Comparison of ENCODE assay signal across 8 mouse cellular contexts in the genomic region with DNA sequence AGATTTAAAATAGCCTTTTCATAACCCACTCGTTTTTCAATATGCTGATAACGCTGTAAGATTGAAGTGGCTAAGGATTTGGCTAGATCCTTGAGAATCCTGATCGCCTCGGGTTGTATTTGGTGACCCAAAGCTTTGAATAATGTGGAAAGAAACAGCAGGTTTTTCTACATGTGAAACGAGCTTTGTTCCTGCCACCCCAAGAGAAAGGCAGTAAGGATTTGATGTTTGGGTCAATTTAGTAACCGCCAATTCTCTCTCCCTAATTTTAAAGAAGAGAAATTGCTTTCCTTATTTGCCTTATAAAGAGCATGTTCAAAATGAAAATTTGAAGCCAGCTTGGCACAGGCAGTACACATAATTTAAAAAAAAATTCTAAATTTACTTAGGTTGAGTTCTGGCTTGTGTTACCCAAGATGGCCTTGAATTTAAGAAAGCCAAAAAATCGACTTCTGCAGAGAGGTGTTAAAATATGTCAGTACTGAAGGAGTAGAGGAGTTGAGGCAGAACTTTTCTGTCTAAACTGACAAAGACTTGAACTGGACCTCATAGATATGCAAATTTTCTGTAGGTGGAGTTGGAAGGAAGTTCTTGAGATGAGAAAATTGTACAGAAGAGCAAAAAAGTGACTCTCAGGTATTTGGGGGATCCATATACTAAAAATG. TPM values are rescaled to one million over a fixed set of nuclear protein-coding genes. Genes with fewer than 3 reads are reported as not detected.
A peak's percentile ranks its signal among the peaks of the same experiment; 100 is the strongest.
DNase-seq lines count a peak whose midpoint lies in the region; ATAC-seq and TF ChIP-seq lines count a peak whose summit lies in the region.

No protein-coding gene starts in this region.

- intact Hi-C loops in heart, postnatal 36 days (cut with DNase I), result no loop called here

- 4% methylated on average over 7 of the region's 7 CpGs for WGBS in heart, embryonic 13.5 days
- 5% methylated on average over 7 of the region's 7 CpGs for WGBS in forebrain, embryonic 13.5 days
- 1% methylated on average over 7 of the region's 7 CpGs for WGBS in liver, postnatal 0 days (ENCODE audit: insufficient replicate concordance)

- H3K27me3 ChIP-seq in heart, embryonic 13.5 days (replicated peaks), result no peaks in the 10 kb centered on the region
- H3K27me3 ChIP-seq in ES-Bruce4 (ENCODE audit: control insufficient read depth, insufficient read depth, low read length, poor library complexity, severe bottlenecking), result no peaks in the 10 kb centered on the region
- no peaks in the 10 kb centered on the region for H3K27me3 ChIP-seq in forebrain, embryonic 13.5 days
- H3K27me3 ChIP-seq in liver, postnatal 0 days (ENCODE audit: insufficient read depth, low read length), result no peaks in the 10 kb centered on the region

- H3K36me3 ChIP-seq in heart, embryonic 13.5 days, result 0 out of 2 replicates have a peak, but pooled peaks cover 5% of the 10 kb centered on the region
- peaks cover 23% of the 10 kb centered on the region for H3K36me3 ChIP-seq in ES-Bruce4 (ENCODE audit: control insufficient read depth, insufficient read depth, low read length, poor library complexity, severe bottlenecking)
- H3K36me3 ChIP-seq in forebrain, embryonic 13.5 days (ENCODE audit: poor library complexity, severe bottlenecking), result 0 out of 2 replicates have a peak, but pooled peaks cover 3% of the 10 kb centered on the region
- no peaks in the 10 kb centered on the region for H3K36me3 ChIP-seq in liver, postnatal 0 days (replicated peaks; ENCODE audit: insufficient read depth, low read length)

- TF ChIP-seq EP300 in ES-Bruce4 (IDR thresholded peaks at IDR 0.05; ENCODE audit: insufficient read depth, low read depth, low read length), result no peak
- no peak for TF ChIP-seq EP300 in liver, postnatal 0 days (IDR thresholded peaks at IDR 0.05; ENCODE audit: low read depth)

- peak overlapping the region; percentile 74 for H3K4me2 ChIP-seq in heart, embryonic 13.5 days
- H3K4me2 ChIP-seq in forebrain, embryonic 13.5 days, result peak overlapping the region; percentile 84
- H3K4me2 ChIP-seq in liver, postnatal 0 days (ENCODE audit: low read depth, low read length), result peak overlapping the region; percentile 73

- TF ChIP-seq POLR2A in ES-Bruce4 (IDR thresholded peaks at IDR 0.05; ENCODE audit: insufficient read depth, low read length), result no peak

- DNase-seq in heart, postnatal 36 days, result no peak
- DNase-seq in liver, postnatal 0 days, result no peak
- DNase-seq in adrenal gland, postnatal 14 days, result no peak
- no peak for DNase-seq in frontal cortex, postnatal 25 days (ENCODE audit: low spot score in 2 of 2)

- TF ChIP-seq CTCF in ES-Bruce4 (IDR thresholded peaks at IDR 0.05; ENCODE audit: low read depth, low read length), result no peak
- TF ChIP-seq CTCF in liver, postnatal 0 days (IDR thresholded peaks at IDR 0.05; ENCODE audit: low read depth), result no peak

- ATAC-seq in heart, embryonic 13.5 days (ENCODE audit: extremely low read depth, insufficient number of reproducible peaks, low FRiP score, low TSS enrichment), result no peak
- ATAC-seq in forebrain, embryonic 13.5 days, result no peak
- ATAC-seq in liver, postnatal 0 days, result no peak
- no peak; the same call in 1 of the 2 replicates for ATAC-seq in erythroid progenitor cell, adult 5-6 weeks (replicated peaks; ENCODE audit: low FRiP score, poor library complexity, severe bottlenecking)

- H3K4me3 ChIP-seq in heart, embryonic 13.5 days, result peak overlapping the region; percentile 97
- H3K4me3 ChIP-seq in ES-Bruce4 (ENCODE audit: low read depth, low read length), result peak overlapping the region; percentile 66
- H3K4me3 ChIP-seq in forebrain, embryonic 13.5 days, result peak overlapping the region; percentile 94
- peak overlapping the region; percentile 95 for H3K4me3 ChIP-seq in liver, postnatal 0 days (ENCODE audit: low read depth, low read length)

- peaks cover 41% of the 10 kb centered on the region for H3K4me1 ChIP-seq in heart, embryonic 13.5 days
- H3K4me1 ChIP-seq in ES-Bruce4 (ENCODE audit: control insufficient read depth, insufficient read depth, low read length), result no peaks in the 10 kb centered on the region
- peaks cover 41% of the 10 kb centered on the region for H3K4me1 ChIP-seq in forebrain, embryonic 13.5 days
- H3K4me1 ChIP-seq in liver, postnatal 0 days (ENCODE audit: insufficient read depth), result peaks cover 26% of the 10 kb centered on the region

- H3K27ac ChIP-seq in heart, embryonic 13.5 days (replicated peaks), result peak overlapping the region; percentile 90
- H3K27ac ChIP-seq in ES-Bruce4 (ENCODE audit: insufficient read depth, low read length), result peak overlapping the region; percentile 14
- H3K27ac ChIP-seq in forebrain, embryonic 13.5 days, result peak overlapping the region; percentile 91
- peak overlapping the region; percentile 85 for H3K27ac ChIP-seq in liver, postnatal 0 days (ENCODE audit: low read depth)

- peak overlapping the region; percentile 90 for H3K9ac ChIP-seq in heart, embryonic 13.5 days
- H3K9ac ChIP-seq in ES-Bruce4 (ENCODE audit: low read depth, poor library complexity, severe bottlenecking), result peak overlapping the region; percentile 71
- peak overlapping the region; percentile 84 for H3K9ac ChIP-seq in forebrain, embryonic 13.5 days
- H3K9ac ChIP-seq in liver, postnatal 0 days (replicated peaks), result peak overlapping the region; percentile 71

- H3K9me3 ChIP-seq in heart, embryonic 13.5 days, result no peaks in the 10 kb centered on the region
- no peaks in the 10 kb centered on the region for H3K9me3 ChIP-seq in ES-Bruce4 (replicated peaks; ENCODE audit: control insufficient read depth, insufficient read depth, low read length, poor library complexity, severe bottlenecking)
- H3K9me3 ChIP-seq in forebrain, embryonic 13.5 days (replicated peaks), result no peaks in the 10 kb centered on the region
- H3K9me3 ChIP-seq in liver, postnatal 0 days (ENCODE audit: low read length), result no peaks in the 10 kb centered on the region

RNA-seq across cellular contexts. Expression of a gene that starts 1.0 kb away (rescaled TPM):
- polyA plus RNA-seq in heart, embryonic 13.5 days (2015; fragmentation: Nextera tagmentation; extraction: Ambion mirVana), result 262 and 285 TPM in 2 replicates
- 100 to 1,000 TPM; 301 to 316 TPM for total RNA-seq in heart, postnatal 36 days (2021)
- polyA plus RNA-seq in ES-Bruce4 (2011; ENCODE audit: insufficient read depth, insufficient read length, low read depth, missing spikeins), result 628 and 681 TPM in 2 replicates
- 243 and 261 TPM in 2 replicates for polyA plus RNA-seq in forebrain, embryonic 13.5 days (2015; fragmentation: Nextera tagmentation; extraction: Ambion mirVana)
- polyA plus RNA-seq in liver, postnatal 0 days (2015; fragmentation: Nextera tagmentation; extraction: Ambion mirVana), result 125 and 130 TPM in 2 replicates
- 347 and 361 TPM in 2 replicates for total RNA-seq in adrenal gland, postnatal 14 days (2021)
- 160 and 173 TPM in 2 replicates for total RNA-seq in erythroid progenitor cell, adult 5-6 weeks (2015; ENCODE audit: low replicate concordance)
- total RNA-seq in erythroid progenitor cell, adult 5-6 weeks (2017; ENCODE audit: low replicate concordance), result 455 and 477 TPM in 2 replicates

RNA-seq across cellular contexts. Expression of a gene that starts 27.8 kb away (rescaled TPM):
- not detected in 2 replicates for polyA plus RNA-seq in heart, embryonic 13.5 days (2015; fragmentation: Nextera tagmentation; extraction: Ambion mirVana)
- not detected for total RNA-seq in heart, postnatal 36 days (2021)
- not detected in 2 replicates for polyA plus RNA-seq in ES-Bruce4 (2011; ENCODE audit: insufficient read depth, insufficient read length, low read depth, missing spikeins)
- 0.25 and 1.1 TPM in 2 replicates for polyA plus RNA-seq in forebrain, embryonic 13.5 days (2015; fragmentation: Nextera tagmentation; extraction: Ambion mirVana)
- 0.21 TPM in 1 of 2 replicates, not detected in the other for polyA plus RNA-seq in liver, postnatal 0 days (2015; fragmentation: Nextera tagmentation; extraction: Ambion mirVana)
- total RNA-seq in adrenal gland, postnatal 14 days (2021), result not detected in 2 replicates
- not detected in 2 replicates for total RNA-seq in erythroid progenitor cell, adult 5-6 weeks (2015; ENCODE audit: low replicate concordance)
- total RNA-seq in erythroid progenitor cell, adult 5-6 weeks (2017; ENCODE audit: low replicate concordance), result not detected in 2 replicates

RNA-seq across cellular contexts. Expression of a gene that starts 34.3 kb away (rescaled TPM):
- polyA plus RNA-seq in heart, embryonic 13.5 days (2015; fragmentation: Nextera tagmentation; extraction: Ambion mirVana), result 2.5 and 2.7 TPM in 2 replicates
- total RNA-seq in heart, postnatal 36 days (2021), result 10 to 100 TPM; 11.5 to 11.8 TPM
- 13.7 and 14.1 TPM in 2 replicates for polyA plus RNA-seq in ES-Bruce4 (2011; ENCODE audit: insufficient read depth, insufficient read length, low read depth, missing spikeins)
- 4.5 and 4.8 TPM in 2 replicates for polyA plus RNA-seq in forebrain, embryonic 13.5 days (2015; fragmentation: Nextera tagmentation; extraction: Ambion mirVana)
- 1.6 TPM in 2 replicates for polyA plus RNA-seq in liver, postnatal 0 days (2015; fragmentation: Nextera tagmentation; extraction: Ambion mirVana)
- total RNA-seq in adrenal gland, postnatal 14 days (2021), result 24.0 and 25.1 TPM in 2 replicates
- 8.0 and 9.0 TPM in 2 replicates for total RNA-seq in erythroid progenitor cell, adult 5-6 weeks (2015; ENCODE audit: low replicate concordance)
- total RNA-seq in erythroid progenitor cell, adult 5-6 weeks (2017; ENCODE audit: low replicate concordance), result 4.5 and 5.1 TPM in 2 replicates

RNA-seq across cellular contexts. Expression of a gene that starts 50.4 kb away (rescaled TPM):
- 232 and 238 TPM in 2 replicates for polyA plus RNA-seq in heart, embryonic 13.5 days (2015; fragmentation: Nextera tagmentation; extraction: Ambion mirVana)
- 100 to 1,000 TPM in 1 of 2 experiments, 10 to 100 TPM in 1; 97.8 to 106 TPM for total RNA-seq in heart, postnatal 36 days (2021)
- polyA plus RNA-seq in ES-Bruce4 (2011; ENCODE audit: insufficient read depth, insufficient read length, low read depth, missing spikeins), result 531 and 559 TPM in 2 replicates
- polyA plus RNA-seq in forebrain, embryonic 13.5 days (2015; fragmentation: Nextera tagmentation; extraction: Ambion mirVana), result 721 and 763 TPM in 2 replicates
- polyA plus RNA-seq in liver, postnatal 0 days (2015; fragmentation: Nextera tagmentation; extraction: Ambion mirVana), result 70.1 and 71.1 TPM in 2 replicates
- total RNA-seq in adrenal gland, postnatal 14 days (2021), result 269 and 317 TPM in 2 replicates
- 456 and 552 TPM in 2 replicates for total RNA-seq in erythroid progenitor cell, adult 5-6 weeks (2015; ENCODE audit: low replicate concordance)
- 368 and 428 TPM in 2 replicates for total RNA-seq in erythroid progenitor cell, adult 5-6 weeks (2017; ENCODE audit: low replicate concordance)

Comparison
In these comparisons a context has a peak if more than half of its experiments do, and no peak if none do; other contexts are left out.
1. H3K27ac ChIP-seq: peak in every context shown above with its lines; median percentile 91 in forebrain, embryonic 13.5 days; 90 in heart, embryonic 13.5 days; 85 in liver, postnatal 0 days; 14 in ES-Bruce4.